Mouse (Mus musculus) erythroblast, embryonic 14.5 days (primary cell): ENCODE measurements around the gene Fcna.

ENCODE experiments used
- GATA1 ChIP-seq: IDR thresholded peaks from 2 replicates; pipeline ENCODE4 v1.6.1; 2012; ENCODE audit warnings: low read length, inconsistent platforms, mixed read lengths
- TAL1 ChIP-seq: IDR thresholded peaks from 3 replicates; pipeline ENCODE4 v1.6.1; 2012; ENCODE audit warnings: low read length, inconsistent platforms, mixed read lengths

DNA sequence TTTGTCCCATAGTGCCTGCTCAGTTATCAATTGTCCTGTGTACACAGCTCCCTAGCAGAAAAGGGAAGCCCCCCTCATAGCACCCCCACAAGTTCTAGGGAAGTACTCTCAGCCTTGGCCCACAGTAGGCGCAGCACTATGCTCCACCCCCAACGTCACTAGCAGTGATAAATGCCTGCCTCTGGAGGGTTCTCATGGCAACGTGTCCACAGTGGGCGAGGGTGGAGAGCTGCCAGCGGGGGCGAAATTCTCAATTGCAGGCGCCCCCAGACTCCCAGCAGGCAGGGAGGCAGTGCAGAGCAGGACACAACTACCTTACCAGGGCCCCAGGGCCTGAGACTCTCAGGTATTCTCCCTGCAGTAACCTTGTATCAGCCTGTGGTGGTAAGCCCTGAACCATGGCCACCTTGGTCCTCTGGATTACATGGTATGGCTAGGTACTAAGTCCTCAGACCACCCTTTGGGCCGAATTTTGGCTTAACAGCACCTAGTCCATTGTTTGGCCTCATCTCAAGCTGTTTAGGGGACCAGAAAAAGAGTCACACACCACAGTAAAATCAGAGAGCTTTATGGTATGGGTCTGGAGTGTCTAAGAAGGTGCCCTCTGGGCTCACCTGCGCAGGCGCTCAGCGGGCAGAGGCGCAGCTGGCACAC lies 45.2 kb downstream of the Fcna start:
- TF ChIP-seq GATA1 (no peak), TAL1 (no peak)
